Comparison of ENCODE assay signal across 31 mouse cellular contexts in the genomic region with DNA sequence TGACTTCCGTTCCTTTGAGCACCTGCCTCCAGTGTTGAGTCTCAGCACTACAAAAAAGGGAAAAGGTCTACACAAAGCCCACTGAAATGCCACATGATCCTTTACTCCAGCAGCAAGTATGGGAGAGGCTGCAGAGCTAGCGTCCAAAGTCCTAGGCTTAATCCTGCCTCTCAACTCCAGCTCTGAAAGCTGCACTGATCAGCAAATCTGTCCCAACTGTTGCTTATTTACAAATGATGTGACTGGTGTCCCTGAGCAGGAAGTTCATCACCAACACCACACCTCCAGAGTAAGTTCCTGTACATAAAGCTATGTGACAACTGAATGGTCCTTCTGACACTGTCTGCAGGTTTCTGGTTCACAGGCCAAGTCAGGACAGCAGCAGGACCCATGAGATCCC. TPM values are rescaled to one million over a fixed set of nuclear protein-coding genes. Genes with fewer than 3 reads are reported as not detected.
DNase-seq lines count a peak whose midpoint lies in the region; ATAC-seq and TF ChIP-seq lines count a peak whose summit lies in the region.
"Had no signal": no experiment of that assay in that cellular context is flagged by ENCODE, and none has a peak within 500 bp of the region (broad histone marks: within the 10 kb centered on the region; RNA-seq: fewer than 3 reads in every experiment).

No protein-coding gene starts in this region.

- no peaks in the 10 kb centered on the region for H3K4me1 ChIP-seq in kidney, embryonic 14.5 days (ENCODE audit: control insufficient read depth, insufficient read depth, low read length)
- 0 out of 2 replicates have a peak, but pooled peaks cover 3% of the 10 kb centered on the region for H3K4me1 ChIP-seq in intestine, embryonic 15.5 days (replicated peaks)
- H3K4me1 ChIP-seq in intestine, postnatal 0 days (replicated peaks; ENCODE audit: control insufficient read depth, insufficient read depth, low read length): no peaks in the 10 kb centered on the region
- H3K4me1 ChIP-seq in hindbrain, embryonic 14.5 days (replicated peaks; ENCODE audit: control insufficient read depth, insufficient read depth, low read length): no peaks in the 10 kb centered on the region
- H3K4me1 ChIP-seq: forebrain, embryonic 13.5 days; heart, embryonic 10.5 days; heart, embryonic 15.5 days; hindbrain, embryonic 12.5 days; midbrain, embryonic 10.5 days; midbrain, embryonic 15.5 days had no signal

- 96% methylated on average over 2 of the region's 2 CpGs for WGBS in kidney, embryonic 14.5 days
- 81% methylated on average over 2 of the region's 2 CpGs for WGBS in intestine, embryonic 15.5 days
- 66% methylated on average over 2 of the region's 2 CpGs for WGBS in intestine, postnatal 0 days
- 97% methylated on average over 2 of the region's 2 CpGs for WGBS in hindbrain, embryonic 14.5 days

- peaks cover 56% of the 10 kb centered on the region for H3K36me3 ChIP-seq in kidney, embryonic 14.5 days (ENCODE audit: control insufficient read depth, insufficient read depth, low read length)
- H3K36me3 ChIP-seq in intestine, embryonic 15.5 days: peaks cover 26% of the 10 kb centered on the region
- peaks cover 41% of the 10 kb centered on the region for H3K36me3 ChIP-seq in intestine, postnatal 0 days (ENCODE audit: control insufficient read depth, insufficient read depth)
- peaks cover 65% of the 10 kb centered on the region for H3K36me3 ChIP-seq in hindbrain, embryonic 14.5 days (replicated peaks; ENCODE audit: control insufficient read depth, insufficient read depth)

- H3K4me3 ChIP-seq in kidney, embryonic 14.5 days (ENCODE audit: low read length): no peak overlapping the region
- H3K4me3 ChIP-seq in intestine, embryonic 15.5 days (replicated peaks): no peak overlapping the region
- no peak overlapping the region for H3K4me3 ChIP-seq in intestine, postnatal 0 days (ENCODE audit: low read depth, low read length)
- no peak overlapping the region for H3K4me3 ChIP-seq in hindbrain, embryonic 14.5 days (replicated peaks; ENCODE audit: low read length)
- H3K4me3 ChIP-seq: forebrain, embryonic 13.5 days; heart, embryonic 10.5 days; heart, embryonic 15.5 days; hindbrain, embryonic 12.5 days; midbrain, embryonic 10.5 days; midbrain, embryonic 15.5 days; neural tube, embryonic 15.5 days had no signal

- H3K4me2 ChIP-seq in kidney, embryonic 14.5 days (replicated peaks; ENCODE audit: low read depth, low read length): no peak overlapping the region
- no peak overlapping the region for H3K4me2 ChIP-seq in intestine, embryonic 15.5 days (replicated peaks)
- no peak overlapping the region for H3K4me2 ChIP-seq in intestine, postnatal 0 days (replicated peaks; ENCODE audit: low read depth)
- H3K4me2 ChIP-seq in hindbrain, embryonic 14.5 days (replicated peaks): no peak overlapping the region
- H3K4me2 ChIP-seq: forebrain, embryonic 13.5 days; heart, embryonic 15.5 days; hindbrain, embryonic 12.5 days; midbrain, embryonic 15.5 days; neural tube, embryonic 15.5 days had no signal

- H3K27me3 ChIP-seq in kidney, embryonic 14.5 days (ENCODE audit: control insufficient read depth, insufficient read depth, low read length): no peaks in the 10 kb centered on the region
- H3K27me3 ChIP-seq in intestine, embryonic 15.5 days (replicated peaks): no peaks in the 10 kb centered on the region
- no peaks in the 10 kb centered on the region for H3K27me3 ChIP-seq in intestine, postnatal 0 days (replicated peaks; ENCODE audit: control insufficient read depth, insufficient read depth, low read length)
- no peaks in the 10 kb centered on the region for H3K27me3 ChIP-seq in hindbrain, embryonic 14.5 days (ENCODE audit: control insufficient read depth, insufficient read depth, low read length)
- H3K27me3 ChIP-seq: forebrain, embryonic 13.5 days; heart, embryonic 15.5 days; hindbrain, embryonic 12.5 days; midbrain, embryonic 15.5 days; neural tube, embryonic 15.5 days had no signal

- ATAC-seq in kidney, embryonic 14.5 days (ENCODE audit: low FRiP score, low TSS enrichment): no peak
- ATAC-seq in intestine, embryonic 15.5 days: peak; percentile 41; the same call in 1 of the 2 replicates
- peak; percentile 77 for ATAC-seq in intestine, postnatal 0 days
- ATAC-seq in erythroblast, adult 5-6 weeks (replicated peaks; ENCODE audit: low FRiP score, poor library complexity, severe bottlenecking): no peak
- no peak for ATAC-seq in hindbrain, embryonic 14.5 days (ENCODE audit: low FRiP score)
- ATAC-seq: forebrain, embryonic 13.5 days; midbrain, embryonic 15.5 days had no signal

- H3K9ac ChIP-seq in kidney, embryonic 14.5 days (ENCODE audit: low read depth, low read length): no peak overlapping the region
- H3K9ac ChIP-seq in intestine, embryonic 15.5 days: no peak overlapping the region
- no peak overlapping the region for H3K9ac ChIP-seq in intestine, postnatal 0 days (ENCODE audit: low read depth, low read length)
- no peak overlapping the region for H3K9ac ChIP-seq in hindbrain, embryonic 14.5 days
- H3K9ac ChIP-seq: forebrain, embryonic 13.5 days; heart, embryonic 15.5 days; hindbrain, embryonic 12.5 days; midbrain, embryonic 15.5 days; neural tube, embryonic 15.5 days had no signal

- no peak for TF ChIP-seq CTCF in intestine, postnatal 0 days (IDR thresholded peaks at IDR 0.05; ENCODE audit: low read depth)

- H3K27ac ChIP-seq in kidney, embryonic 14.5 days (ENCODE audit: low read depth, low read length): no peak overlapping the region
- no peak overlapping the region for H3K27ac ChIP-seq in intestine, embryonic 15.5 days
- H3K27ac ChIP-seq in intestine, postnatal 0 days (ENCODE audit: low read depth, low read length): peak overlapping the region; percentile 51
- H3K27ac ChIP-seq in hindbrain, embryonic 14.5 days: no peak overlapping the region
- H3K27ac ChIP-seq: forebrain, embryonic 13.5 days; heart, embryonic 10.5 days; heart, embryonic 15.5 days; hindbrain, embryonic 12.5 days; midbrain, embryonic 10.5 days; midbrain, embryonic 15.5 days; neural tube, embryonic 15.5 days had no signal

- no peaks in the 10 kb centered on the region for H3K9me3 ChIP-seq in kidney, embryonic 14.5 days (ENCODE audit: control insufficient read depth, low read length)
- no peaks in the 10 kb centered on the region for H3K9me3 ChIP-seq in intestine, embryonic 15.5 days
- H3K9me3 ChIP-seq in intestine, postnatal 0 days (ENCODE audit: control insufficient read depth): no peaks in the 10 kb centered on the region
- H3K9me3 ChIP-seq in hindbrain, embryonic 14.5 days (ENCODE audit: control insufficient read depth, low read length): no peaks in the 10 kb centered on the region
- H3K9me3 ChIP-seq: forebrain, embryonic 13.5 days; heart, embryonic 10.5 days; heart, embryonic 15.5 days; hindbrain, embryonic 12.5 days; midbrain, embryonic 10.5 days; midbrain, embryonic 15.5 days; neural tube, embryonic 15.5 days had no signal

- peak; percentile 14 for DNase-seq in kidney, adult 18-20 months
- DNase-seq in kidney, postnatal 14 days: peak; percentile 56
- no peak for DNase-seq in cerebellum, postnatal 36 days
- no peak for DNase-seq in hindbrain, embryonic 14.5 days (ENCODE audit: low spot score)
- DNase-seq: adrenal gland, adult 2 months; adrenal gland, postnatal 36 days; cerebellum, adult 18-20 months; cerebellum, postnatal 10 days; gastrocnemius, postnatal 14 days; heart, postnatal 36 days; layer of hippocampus, postnatal 36 days; left cerebral cortex, postnatal 4 days; liver; lung, adult 2 months; right cerebral cortex, adult 18-20 months; thymus, adult 2 months; thymus, postnatal 36 days had no signal

RNA-seq across cellular contexts. Expression of a gene that starts 7.6 kb away (rescaled TPM):
- 31.7 and 33.1 TPM in 2 replicates for polyA plus RNA-seq in kidney, embryonic 14.5 days (2014; fragmentation: Nextera tagmentation; extraction: Ambion mirVana)
- 38.0 and 39.7 TPM in 2 replicates for polyA plus RNA-seq in intestine, embryonic 15.5 days (2015; fragmentation: Nextera tagmentation; extraction: Ambion mirVana)
- 25.5 and 27.0 TPM in 2 replicates for polyA plus RNA-seq in intestine, postnatal 0 days (2015; fragmentation: Nextera tagmentation; extraction: Ambion mirVana)
- 2.5 and 6.5 TPM in 2 replicates for total RNA-seq in erythroblast, adult 5-6 weeks (2015; ENCODE audit: low replicate concordance)
- total RNA-seq in erythroblast, adult 5-6 weeks (2017; ENCODE audit: low replicate concordance): 1.9 and 2.2 TPM in 2 replicates
- polyA plus RNA-seq in hindbrain, embryonic 14.5 days (2014; fragmentation: Nextera tagmentation; extraction: Ambion mirVana): 36.3 and 37.4 TPM in 2 replicates

RNA-seq across cellular contexts. Expression of a gene that starts 7.7 kb away (rescaled TPM):
- 31.1 and 47.9 TPM in 2 replicates for polyA plus RNA-seq in kidney, embryonic 14.5 days (2014; fragmentation: Nextera tagmentation; extraction: Ambion mirVana)
- 36.4 and 40.5 TPM in 2 replicates for polyA plus RNA-seq in intestine, embryonic 15.5 days (2015; fragmentation: Nextera tagmentation; extraction: Ambion mirVana)
- 22.0 and 22.4 TPM in 2 replicates for polyA plus RNA-seq in intestine, postnatal 0 days (2015; fragmentation: Nextera tagmentation; extraction: Ambion mirVana)
- total RNA-seq in erythroblast, adult 5-6 weeks (2015; ENCODE audit: low replicate concordance): 10.2 and 13.8 TPM in 2 replicates
- total RNA-seq in erythroblast, adult 5-6 weeks (2017; ENCODE audit: low replicate concordance): 11.8 and 16.7 TPM in 2 replicates
- 45.5 and 55.0 TPM in 2 replicates for polyA plus RNA-seq in hindbrain, embryonic 14.5 days (2014; fragmentation: Nextera tagmentation; extraction: Ambion mirVana)

RNA-seq across cellular contexts. Expression of a gene that starts 49.9 kb away (rescaled TPM):
- 15.8 and 25.4 TPM in 2 replicates for polyA plus RNA-seq in kidney, embryonic 14.5 days (2014; fragmentation: Nextera tagmentation; extraction: Ambion mirVana)
- polyA plus RNA-seq in intestine, embryonic 15.5 days (2015; fragmentation: Nextera tagmentation; extraction: Ambion mirVana): 15.3 and 16.8 TPM in 2 replicates
- 9.1 and 10.2 TPM in 2 replicates for polyA plus RNA-seq in intestine, postnatal 0 days (2015; fragmentation: Nextera tagmentation; extraction: Ambion mirVana)
- 5.2 and 6.7 TPM in 2 replicates for total RNA-seq in erythroblast, adult 5-6 weeks (2015; ENCODE audit: low replicate concordance)
- 9.1 and 14.7 TPM in 2 replicates for total RNA-seq in erythroblast, adult 5-6 weeks (2017; ENCODE audit: low replicate concordance)
- 17.2 and 17.7 TPM in 2 replicates for polyA plus RNA-seq in hindbrain, embryonic 14.5 days (2014; fragmentation: Nextera tagmentation; extraction: Ambion mirVana)

RNA-seq across cellular contexts. Expression of a gene that starts 50.0 kb away (rescaled TPM):
- 332 and 459 TPM in 2 replicates for polyA plus RNA-seq in kidney, embryonic 14.5 days (2014; fragmentation: Nextera tagmentation; extraction: Ambion mirVana)
- 268 and 270 TPM in 2 replicates for polyA plus RNA-seq in intestine, embryonic 15.5 days (2015; fragmentation: Nextera tagmentation; extraction: Ambion mirVana)
- polyA plus RNA-seq in intestine, postnatal 0 days (2015; fragmentation: Nextera tagmentation; extraction: Ambion mirVana): 133 and 139 TPM in 2 replicates
- total RNA-seq in erythroblast, adult 5-6 weeks (2015; ENCODE audit: low replicate concordance): 12.7 and 17.1 TPM in 2 replicates
- total RNA-seq in erythroblast, adult 5-6 weeks (2017; ENCODE audit: low replicate concordance): 41.5 and 78.4 TPM in 2 replicates
- polyA plus RNA-seq in hindbrain, embryonic 14.5 days (2014; fragmentation: Nextera tagmentation; extraction: Ambion mirVana): 152 and 165 TPM in 2 replicates

RNA-seq across cellular contexts. Expression of a gene that starts 54.6 kb away (rescaled TPM):
- polyA plus RNA-seq in kidney, embryonic 14.5 days (2014; fragmentation: Nextera tagmentation; extraction: Ambion mirVana): 0.22 TPM in 1 of 2 replicates, not detected in the other
- 0.08 TPM in 1 of 2 replicates, not detected in the other for polyA plus RNA-seq in intestine, embryonic 15.5 days (2015; fragmentation: Nextera tagmentation; extraction: Ambion mirVana)
- polyA plus RNA-seq in intestine, postnatal 0 days (2015; fragmentation: Nextera tagmentation; extraction: Ambion mirVana): not detected in 2 replicates
- total RNA-seq in erythroblast, adult 5-6 weeks (2015; ENCODE audit: low replicate concordance): not detected in 2 replicates
- not detected in 2 replicates for total RNA-seq in erythroblast, adult 5-6 weeks (2017; ENCODE audit: low replicate concordance)
- 7.5 and 8.8 TPM in 2 replicates for polyA plus RNA-seq in hindbrain, embryonic 14.5 days (2014; fragmentation: Nextera tagmentation; extraction: Ambion mirVana)
- total RNA-seq: adrenal gland, adult 2 months; adrenal gland, postnatal 36 days; gastrocnemius, postnatal 14 days; granulocyte monocyte progenitor cell, adult 5-6 weeks; heart, postnatal 36 days; megakaryocyte progenitor cell, adult 5-6 weeks had no signal
- polyA plus RNA-seq: adrenal gland, adult 2 months; large intestine, adult 2 months had no signal

Comparison
In these comparisons a context has a peak if more than half of its experiments do, and no peak if none do; other contexts are left out.
1. DNase-seq: peak in kidney, adult 18-20 months (single experiment) and kidney, postnatal 14 days (single experiment); none in cerebellum, postnatal 36 days (0 of 2) and hindbrain, embryonic 14.5 days (single experiment).
2. ATAC-seq: peak in intestine, embryonic 15.5 days (single experiment) and intestine, postnatal 0 days (single experiment); none in kidney, embryonic 14.5 days (single experiment), erythroblast, adult 5-6 weeks (single experiment) and hindbrain, embryonic 14.5 days (single experiment).